Mouse (Mus musculus) kidney, embryonic 14.5 days (tissue): ENCODE measurements around the gene Dock10. TPM values are rescaled to one million over a fixed set of nuclear protein-coding genes. Genes with fewer than 3 reads are reported as not detected.

ENCODE experiments used
- ATAC-seq: fragments of 200-750 bp; cut with Nextera tagmentation; 2 replicates; pipeline ENCODE4 v1.8.0; 2017; ENCODE audit warnings: moderate number of reproducible peaks, mild to moderate bottlenecking, moderate TSS enrichment, moderate library complexity; ENCODE audit not compliant: low FRiP score, low TSS enrichment
- H3K27ac ChIP-seq: fragments of 300-500 bp; sonication (generic); 2 replicates; pipeline ENCODE4 v1.5.1; 2014; ENCODE audit warnings: low read depth, mild to moderate bottlenecking, low read length, moderate library complexity, mixed read lengths
- H3K27me3 ChIP-seq: fragments of 300-500 bp; sonication (generic); 2 replicates; pipeline ENCODE4 v1.6.1; 2014; ENCODE audit warnings: mild to moderate bottlenecking, low read length; ENCODE audit not compliant: control insufficient read depth, insufficient read depth
- H3K36me3 ChIP-seq: fragments of 300-500 bp; sonication (generic); 2 replicates; pipeline ENCODE4 v1.6.1; 2014; ENCODE audit warnings: low read length, mixed read lengths; ENCODE audit not compliant: control insufficient read depth, insufficient read depth
- H3K4me1 ChIP-seq: fragments of 300-500 bp; sonication (generic); 2 replicates; pipeline ENCODE4 v1.6.1; 2014; ENCODE audit warnings: low read length, mixed read lengths; ENCODE audit not compliant: control insufficient read depth, insufficient read depth
- H3K4me2 ChIP-seq: fragments of 300-500 bp; sonication (generic); replicated peaks from 2 replicates; pipeline ENCODE4 v1.6.1; 2014; ENCODE audit warnings: low read depth, mild to moderate bottlenecking, low read length
- H3K4me3 ChIP-seq: fragments of 300-500 bp; sonication (generic); 2 replicates; pipeline ENCODE4 v1.5.1; 2014; ENCODE audit warnings: mild to moderate bottlenecking, low read length
- H3K9ac ChIP-seq: fragments of 300-500 bp; sonication (generic); 2 replicates; pipeline ENCODE4 v1.6.1; 2014; ENCODE audit warnings: low read depth, mild to moderate bottlenecking, low read length, moderate library complexity
- H3K9me3 ChIP-seq: fragments of 300-500 bp; sonication (generic); 2 replicates; pipeline ENCODE4 v1.6.1; 2016; ENCODE audit warnings: low read length; ENCODE audit not compliant: control insufficient read depth
- WGBS: fragments of 180-500 bp; shearing (Covaris S2); extraction: QIAGEN DNeasy Blood & Tissue Kit; methylation state at CpG from one replicate; pipeline ENCODE4 v1.1.7; 2014; 5-methylcytosine and 5-hydroxymethylcytosine counted together
- polyA plus RNA-seq: library from polyadenylated mRNA; unstranded; fragments of >200 nt; fragmentation: Nextera tagmentation; extraction: Ambion mirVana; gene quantifications from 2 replicates; pipeline ENCODE4 v1.2.1, GENCODE M21; 2014

Gene Dock10
- polyA plus RNA-seq, 1 experiment from 2014 or later: 7.1 TPM

DNA sequence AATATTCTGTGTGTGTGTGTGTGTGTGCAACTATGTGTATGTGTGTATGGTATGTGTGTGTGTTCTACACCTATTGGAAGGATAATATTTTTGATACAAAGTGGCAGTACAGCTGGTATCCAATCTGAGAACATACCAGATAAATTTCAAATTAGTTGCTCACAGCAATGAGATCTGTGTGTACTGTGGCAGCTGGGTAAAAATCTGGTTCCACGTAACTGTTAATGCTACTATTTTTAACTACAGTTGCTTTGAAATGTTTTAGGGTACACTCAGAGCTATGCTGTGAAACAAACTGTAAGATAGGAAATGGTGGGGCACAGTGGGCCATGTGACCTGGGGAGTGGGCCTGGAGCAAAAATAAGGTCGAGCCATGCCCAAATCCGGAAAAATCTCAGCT lies 176.1 kb downstream of the Dock10 start:
- H3K4me1 ChIP-seq: no peaks in the 10 kb centered on the region
- H3K27me3 ChIP-seq: no peaks in the 10 kb centered on the region
- ATAC-seq: no peak

GRCm38 (mm10) chr1:80576898-80577297 lies 181.4 kb downstream of the Dock10 start:
- Histone ChIP-seq H3K36me3 (no peaks in the 10 kb centered on the region), H3K27ac (no peak overlapping the region), H3K4me3 (no peak overlapping the region), H3K9me3 (no peaks in the 10 kb centered on the region), H3K9ac (no peak overlapping the region), H3K27me3 (no peaks in the 10 kb centered on the region), H3K4me2 (no peak overlapping the region), H3K4me1 (no peaks in the 10 kb centered on the region)
- WGBS: 86% methylated on average over 2 of the region's 2 CpGs
- no peak for ATAC-seq

More for the DNA sequence above, 176.1 kb downstream of the Dock10 start:
- no peaks in the 10 kb centered on the region; the same call in 1 of the 2 replicates for H3K36me3 ChIP-seq
- no peak overlapping the region for H3K4me2 ChIP-seq
- H3K4me3 ChIP-seq: no peak overlapping the region
- WGBS: 90% methylated on average over 3 of the region's 3 CpGs
- H3K9ac ChIP-seq: no peak overlapping the region
- H3K9me3 ChIP-seq: no peaks in the 10 kb centered on the region
- no peak overlapping the region for H3K27ac ChIP-seq

GRCm38 (mm10) chr1:80556446-80556845 lies 201.9 kb downstream of the Dock10 start:
- WGBS: 92% methylated on average over 1 of the region's 1 CpGs
- no peaks in the 10 kb centered on the region for H3K9me3 ChIP-seq

DNA sequence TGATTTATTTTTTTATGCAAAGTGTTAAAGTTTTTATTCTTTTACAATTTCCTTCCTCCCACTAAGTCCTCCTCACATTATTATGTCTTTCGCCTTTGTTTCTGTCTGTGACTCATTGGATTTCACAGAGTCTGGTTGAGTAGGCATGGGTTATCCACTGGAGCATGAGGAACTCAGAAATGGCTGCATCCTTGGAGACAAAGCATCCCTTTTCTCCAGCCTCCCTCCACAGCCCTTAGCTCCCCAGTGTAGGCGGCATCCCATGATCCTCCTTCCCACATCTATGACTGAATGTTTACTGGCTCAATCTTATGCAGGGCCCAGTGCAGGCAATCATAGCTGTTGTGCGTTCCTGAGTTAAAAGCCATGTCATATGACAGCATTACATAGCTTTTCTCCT lies 216.8 kb downstream of the Dock10 start:
- no peak for ATAC-seq
- Histone ChIP-seq H3K36me3 (no peaks in the 10 kb centered on the region; the same call in 1 of the 2 replicates), H3K27me3 (no peaks in the 10 kb centered on the region), H3K9ac (no peak overlapping the region), H3K27ac (no peak overlapping the region), H3K4me1 (no peaks in the 10 kb centered on the region), H3K4me2 (no peak overlapping the region), H3K4me3 (no peak overlapping the region), H3K9me3 (no peaks in the 10 kb centered on the region)
- 92% methylated on average over 3 of the region's 3 CpGs for WGBS

More at GRCm38 (mm10) chr1:80556446-80556845, 201.9 kb downstream of the Dock10 start:
- H3K36me3 ChIP-seq: no peaks in the 10 kb centered on the region
- H3K27ac ChIP-seq: no peak overlapping the region
- no peak overlapping the region for H3K4me3 ChIP-seq
- H3K9ac ChIP-seq: no peak overlapping the region
- no peak overlapping the region for H3K4me2 ChIP-seq
- no peaks in the 10 kb centered on the region for H3K4me1 ChIP-seq
- ATAC-seq: no peak
- no peaks in the 10 kb centered on the region for H3K27me3 ChIP-seq

GRCm38 (mm10) chr1:80522197-80522596 lies 236.1 kb downstream of the Dock10 start:
- no peaks in the 10 kb centered on the region for H3K9me3 ChIP-seq
- H3K27ac ChIP-seq: no peak overlapping the region
- no peaks in the 10 kb centered on the region for H3K27me3 ChIP-seq
- no peak for ATAC-seq
- no peak overlapping the region for H3K4me3 ChIP-seq
- WGBS: 70% methylated on average over 5 of the region's 5 CpGs
- H3K9ac ChIP-seq: no peak overlapping the region
- H3K36me3 ChIP-seq: no peaks in the 10 kb centered on the region; the same call in 1 of the 2 replicates
- no peaks in the 10 kb centered on the region for H3K4me1 ChIP-seq
- H3K4me2 ChIP-seq: no peak overlapping the region

DNA sequence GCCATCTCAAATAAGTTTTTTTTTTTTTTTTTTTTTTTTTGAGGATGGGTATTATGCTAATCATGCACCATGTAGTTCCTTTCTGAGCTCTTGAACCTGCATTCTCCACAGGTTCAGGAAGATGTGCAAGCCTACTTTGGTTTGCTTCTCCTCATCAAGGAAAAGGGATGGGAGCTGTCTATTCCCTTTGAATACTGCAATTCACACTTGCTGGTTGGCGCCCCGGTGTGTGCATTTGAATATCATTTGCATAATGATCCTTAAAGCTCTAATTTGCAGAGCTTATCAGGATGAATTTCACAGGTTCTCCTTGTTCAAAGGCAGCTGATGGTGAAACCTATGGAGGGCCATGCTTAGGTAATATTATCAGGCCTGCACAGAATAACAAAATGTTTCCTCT lies 237.9 kb downstream of the Dock10 start:
- no peak overlapping the region for H3K9ac ChIP-seq
- H3K4me2 ChIP-seq: no peak overlapping the region
- 28% methylated on average over 2 of the region's 2 CpGs for WGBS
- H3K4me1 ChIP-seq: no peaks in the 10 kb centered on the region
- ATAC-seq: no peak
- H3K27me3 ChIP-seq: no peaks in the 10 kb centered on the region
- no peaks in the 10 kb centered on the region; the same call in 1 of the 2 replicates for H3K36me3 ChIP-seq
- no peak overlapping the region for H3K27ac ChIP-seq
- H3K4me3 ChIP-seq: no peak overlapping the region
- H3K9me3 ChIP-seq: no peaks in the 10 kb centered on the region

DNA sequence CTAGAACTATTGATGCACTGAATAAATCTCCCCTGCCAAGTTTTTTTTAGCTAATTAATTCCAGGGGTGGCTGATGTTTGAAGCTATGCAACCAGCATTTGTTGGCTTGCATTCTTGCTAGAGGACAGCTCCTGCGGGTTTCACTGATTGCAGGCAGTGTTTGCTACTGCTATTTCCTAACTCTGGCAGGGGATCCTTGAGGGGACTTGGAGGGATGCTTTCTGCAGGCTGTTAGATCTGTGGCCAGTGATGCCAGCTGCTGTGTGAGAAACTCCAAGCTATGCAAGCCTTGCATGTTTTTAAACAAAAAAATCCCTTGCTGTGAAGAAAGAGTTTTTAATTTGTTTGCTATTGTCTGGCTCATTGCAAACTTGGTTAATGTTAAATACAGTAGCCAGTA lies 238.4 kb downstream of the Dock10 start:
- Histone ChIP-seq H3K27me3 (no peaks in the 10 kb centered on the region), H3K27ac (no peak overlapping the region), H3K4me3 (no peak overlapping the region), H3K36me3 (no peaks in the 10 kb centered on the region; the same call in 1 of the 2 replicates), H3K4me1 (no peaks in the 10 kb centered on the region), H3K9me3 (no peaks in the 10 kb centered on the region), H3K4me2 (no peak overlapping the region), H3K9ac (no peak overlapping the region)
- WGBS: 6% methylated on average over 1 of the region's 1 CpGs
- ATAC-seq: no peak

DNA sequence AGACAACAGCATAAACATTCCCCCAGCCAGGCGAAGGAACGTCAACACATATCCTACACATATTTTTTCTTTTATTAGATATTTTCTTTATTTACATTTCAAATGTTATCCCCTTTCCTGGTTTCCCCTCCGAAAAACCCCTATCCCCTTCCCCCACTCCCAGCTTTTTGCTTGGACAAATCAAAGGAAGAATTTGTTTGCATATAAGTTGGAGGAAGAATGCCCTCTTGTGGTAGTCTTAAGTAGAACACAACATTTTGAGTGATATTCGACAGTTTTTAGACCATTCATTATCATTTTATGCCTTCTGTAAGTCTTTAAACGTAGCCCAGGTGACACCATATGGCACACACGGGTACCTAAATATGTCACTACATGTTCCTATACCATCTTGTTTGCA lies 242.5 kb downstream of the Dock10 start:
- Histone ChIP-seq H3K27ac (no peak overlapping the region), H3K9ac (no peak overlapping the region), H3K27me3 (no peaks in the 10 kb centered on the region), H3K9me3 (no peaks in the 10 kb centered on the region), H3K36me3 (no peaks in the 10 kb centered on the region), H3K4me2 (no peak overlapping the region), H3K4me1 (no peaks in the 10 kb centered on the region), H3K4me3 (no peak overlapping the region)
- ATAC-seq: no peak
- 46% methylated on average over 6 of the region's 6 CpGs for WGBS

- peak; percentile 47; the same call in 1 of the 2 replicates for ATAC-seq
- H3K9ac ChIP-seq: no peak overlapping the region
- no peak overlapping the region for H3K27ac ChIP-seq
- no peaks in the 10 kb centered on the region for H3K9me3 ChIP-seq
- 56% methylated on average over 8 of the region's 8 CpGs for WGBS
- H3K4me1 ChIP-seq: no peaks in the 10 kb centered on the region
- no peak overlapping the region for H3K4me2 ChIP-seq
- H3K4me3 ChIP-seq: no peak overlapping the region
- no peaks in the 10 kb centered on the region for H3K27me3 ChIP-seq
- no peaks in the 10 kb centered on the region for H3K36me3 ChIP-seq
Observed at GRCm38 (mm10) chr1:80512210-80512948, 245.9 kb downstream of the Dock10 start.
